Comparison of ENCODE assay signal across 28 mouse cellular contexts in the genomic region with DNA sequence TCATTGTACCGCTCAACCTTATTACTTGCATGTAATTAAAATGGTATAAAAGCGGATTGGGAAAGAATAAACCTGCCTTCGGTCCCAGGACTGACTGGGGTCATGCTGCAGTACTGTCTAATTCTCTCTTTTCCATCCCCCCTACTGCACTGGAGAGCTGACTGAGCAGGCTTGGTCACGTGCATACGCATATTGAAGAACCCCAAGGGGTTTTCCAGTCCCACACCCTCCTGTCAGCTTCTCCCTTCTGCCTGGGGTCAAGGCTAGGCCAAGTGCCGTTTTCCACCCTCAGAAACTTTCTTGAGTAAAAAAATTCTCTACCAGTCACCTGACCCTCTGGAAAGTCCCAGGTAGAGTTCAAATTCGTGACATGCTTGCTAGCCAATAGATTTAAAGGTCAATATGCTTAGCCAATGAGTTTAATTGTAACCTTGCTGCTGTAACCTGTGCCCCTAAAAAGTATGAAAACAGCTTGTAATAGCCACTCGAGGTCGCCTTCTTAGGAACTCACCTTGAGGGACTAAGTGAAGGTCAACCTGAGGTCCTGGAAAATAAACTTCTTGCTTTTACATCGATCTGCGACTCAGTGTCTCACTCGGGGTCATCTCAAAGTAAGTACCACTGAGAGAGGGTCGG. TPM values are rescaled to one million over a fixed set of nuclear protein-coding genes. Genes with fewer than 3 reads are reported as not detected.
DNase-seq lines count a peak whose midpoint lies in the region; ATAC-seq and TF ChIP-seq lines count a peak whose summit lies in the region.
"Had no signal": no experiment of that assay in that cellular context is flagged by ENCODE, and none has a peak within 500 bp of the region (broad histone marks: within the 10 kb centered on the region; RNA-seq: fewer than 3 reads in every experiment).

No protein-coding gene starts in this region.

- no peak for DNase-seq in kidney, postnatal 36 days
- DNase-seq in CD4-positive helper T cell, adult 2 months (ENCODE audit: low read depth, low spot score): peak; percentile 36
- no peak for DNase-seq in right cerebral cortex, postnatal 25 days
- no peak for DNase-seq in cerebellum, postnatal 36 days
- no peak for DNase-seq in lung, postnatal 36 days
- DNase-seq: cerebellum, adult 11-12 months; cerebellum, postnatal 10 days; gastrocnemius, postnatal 36 days; heart, postnatal 4 days; lung, adult 18-20 months; lung, postnatal 10 days; retina, postnatal 1 day; thymus, adult 2 months; thymus, postnatal 4 days had no signal

- TF ChIP-seq POLR2A in ES-Bruce4 (IDR thresholded peaks at IDR 0.05; ENCODE audit: insufficient read depth, low read length): no peak
- no peak for TF ChIP-seq POLR2A in bone marrow macrophage, adult 2 months (IDR thresholded peaks at IDR 0.05; ENCODE audit: borderline replicate concordance, low read depth, low read length)

- no peak overlapping the region for H3K4me2 ChIP-seq in kidney, embryonic 15.5 days
- H3K4me2 ChIP-seq: embryonic facial prominence, embryonic 12.5 days; forebrain, embryonic 12.5 days; heart, embryonic 15.5 days; hindbrain, embryonic 14.5 days; intestine, embryonic 15.5 days; limb, embryonic 13.5 days; liver, embryonic 12.5 days; midbrain, embryonic 12.5 days had no signal

- H3K9me3 ChIP-seq in kidney, embryonic 15.5 days (replicated peaks): no peaks in the 10 kb centered on the region
- H3K9me3 ChIP-seq in ES-Bruce4 (replicated peaks; ENCODE audit: control insufficient read depth, insufficient read depth, low read length, poor library complexity, severe bottlenecking): no peaks in the 10 kb centered on the region
- H3K9me3 ChIP-seq: embryonic facial prominence, embryonic 12.5 days; forebrain, embryonic 12.5 days; heart, embryonic 15.5 days; intestine, embryonic 15.5 days; limb, embryonic 13.5 days; liver, embryonic 12.5 days; midbrain, embryonic 12.5 days had no signal

- H3K36me3 ChIP-seq in kidney, embryonic 15.5 days: no peaks in the 10 kb centered on the region
- no peaks in the 10 kb centered on the region for H3K36me3 ChIP-seq in ES-Bruce4 (ENCODE audit: control insufficient read depth, insufficient read depth, low read length, poor library complexity, severe bottlenecking)
- H3K36me3 ChIP-seq: embryonic facial prominence, embryonic 12.5 days; forebrain, embryonic 12.5 days; heart, embryonic 15.5 days; intestine, embryonic 15.5 days; limb, embryonic 13.5 days; liver, embryonic 12.5 days; midbrain, embryonic 12.5 days had no signal

- H3K27me3 ChIP-seq in kidney, embryonic 15.5 days: no peaks in the 10 kb centered on the region; the same call in 1 of the 2 replicates
- H3K27me3 ChIP-seq in ES-Bruce4 (ENCODE audit: control insufficient read depth, insufficient read depth, low read length, poor library complexity, severe bottlenecking): no peaks in the 10 kb centered on the region
- H3K27me3 ChIP-seq: heart, embryonic 15.5 days; intestine, embryonic 15.5 days had no signal

- peaks cover 15% of the 10 kb centered on the region for H3K4me1 ChIP-seq in kidney, embryonic 15.5 days
- no peaks in the 10 kb centered on the region for H3K4me1 ChIP-seq in ES-Bruce4 (ENCODE audit: control insufficient read depth, insufficient read depth, low read length)
- peaks cover 31% of the 10 kb centered on the region for H3K4me1 ChIP-seq in bone marrow macrophage, adult 2 months (ENCODE audit: control insufficient read depth, insufficient read depth, low read length)
- H3K4me1 ChIP-seq: heart, embryonic 15.5 days; intestine, embryonic 15.5 days; limb, embryonic 13.5 days; liver, embryonic 12.5 days; midbrain, embryonic 12.5 days had no signal

- no peak for TF ChIP-seq CTCF in ES-Bruce4 (IDR thresholded peaks at IDR 0.05; ENCODE audit: low read depth, low read length)
- no peak for TF ChIP-seq CTCF in bone marrow macrophage, adult 2 months (IDR thresholded peaks at IDR 0.05; ENCODE audit: low read depth, low read length)

- 79% methylated on average over 13 of the region's 13 CpGs for WGBS in kidney, embryonic 15.5 days

- H3K4me3 ChIP-seq in kidney, embryonic 15.5 days (replicated peaks): no peak overlapping the region
- H3K4me3 ChIP-seq in ES-Bruce4 (ENCODE audit: low read depth, low read length): no peak overlapping the region
- H3K4me3 ChIP-seq in bone marrow macrophage, adult 2 months (ENCODE audit: insufficient read depth, low read length): no peak overlapping the region
- H3K4me3 ChIP-seq: embryonic facial prominence, embryonic 12.5 days; erythroblast, embryonic 14.5 days; forebrain, embryonic 12.5 days; heart, embryonic 15.5 days; intestine, embryonic 15.5 days; limb, embryonic 13.5 days; liver, embryonic 12.5 days; midbrain, embryonic 12.5 days had no signal

- TF ChIP-seq EP300 in ES-Bruce4 (IDR thresholded peaks at IDR 0.05; ENCODE audit: insufficient read depth, low read depth, low read length): peak; percentile 63

- no peak; the same call in 1 of the 2 replicates for ATAC-seq in kidney, embryonic 15.5 days (replicated peaks; ENCODE audit: low FRiP score)
- ATAC-seq: intestine, embryonic 15.5 days; liver, embryonic 12.5 days had no signal

- H3K27ac ChIP-seq in kidney, embryonic 15.5 days: peak overlapping the region; percentile 70
- no peak overlapping the region for H3K27ac ChIP-seq in ES-Bruce4 (ENCODE audit: insufficient read depth, low read length)
- H3K27ac ChIP-seq in bone marrow macrophage, adult 2 months (ENCODE audit: insufficient read depth, low read depth, low read length): peak overlapping the region; percentile 56
- H3K27ac ChIP-seq: embryonic facial prominence, embryonic 12.5 days; forebrain, embryonic 12.5 days; heart, embryonic 15.5 days; hindbrain, embryonic 14.5 days; intestine, embryonic 15.5 days; limb, embryonic 13.5 days; liver, embryonic 12.5 days; midbrain, embryonic 12.5 days had no signal

- H3K9ac ChIP-seq in kidney, embryonic 15.5 days: no peak overlapping the region
- H3K9ac ChIP-seq in ES-Bruce4 (ENCODE audit: low read depth, poor library complexity, severe bottlenecking): no peak overlapping the region
- H3K9ac ChIP-seq: embryonic facial prominence, embryonic 12.5 days; forebrain, embryonic 12.5 days; heart, embryonic 15.5 days; hindbrain, embryonic 14.5 days; intestine, embryonic 15.5 days; limb, embryonic 13.5 days; liver, embryonic 12.5 days; midbrain, embryonic 12.5 days had no signal

RNA-seq across cellular contexts. Expression of gene Pigz, which starts 7.0 kb away (rescaled TPM):
- polyA plus RNA-seq in kidney, embryonic 15.5 days (2015; fragmentation: Nextera tagmentation; extraction: Ambion mirVana): 0.62 and 0.86 TPM in 2 replicates
- polyA plus RNA-seq in ES-Bruce4 (2011; ENCODE audit: insufficient read depth, insufficient read length, low read depth, missing spikeins): not detected in 2 replicates
- 12.2 and 12.6 TPM in 2 replicates for polyA plus RNA-seq in bone marrow macrophage, adult 2 months (2012; ENCODE audit: insufficient read depth, insufficient read length, missing spikeins)

RNA-seq across cellular contexts. Expression of gene 0610012G03Rik, which starts 21.6 kb away (rescaled TPM):
- polyA plus RNA-seq in kidney, embryonic 15.5 days (2015; fragmentation: Nextera tagmentation; extraction: Ambion mirVana): 89.6 and 93.8 TPM in 2 replicates
- 15.6 and 17.7 TPM in 2 replicates for polyA plus RNA-seq in ES-Bruce4 (2011; ENCODE audit: insufficient read depth, insufficient read length, low read depth, missing spikeins)
- 49.1 and 52.0 TPM in 2 replicates for polyA plus RNA-seq in bone marrow macrophage, adult 2 months (2012; ENCODE audit: insufficient read depth, insufficient read length, missing spikeins)

RNA-seq across cellular contexts. Expression of gene Ncbp2, which starts 21.6 kb away (rescaled TPM):
- polyA plus RNA-seq in kidney, embryonic 15.5 days (2015; fragmentation: Nextera tagmentation; extraction: Ambion mirVana): 110 and 121 TPM in 2 replicates
- polyA plus RNA-seq in ES-Bruce4 (2011; ENCODE audit: insufficient read depth, insufficient read length, low read depth, missing spikeins): 84.8 and 90.2 TPM in 2 replicates
- 52.3 and 64.4 TPM in 2 replicates for polyA plus RNA-seq in bone marrow macrophage, adult 2 months (2012; ENCODE audit: insufficient read depth, insufficient read length, missing spikeins)

RNA-seq across cellular contexts. Expression of gene Meltf, which starts 48.1 kb away (rescaled TPM):
- 0.39 and 0.40 TPM in 2 replicates for polyA plus RNA-seq in kidney, embryonic 15.5 days (2015; fragmentation: Nextera tagmentation; extraction: Ambion mirVana)
- polyA plus RNA-seq in ES-Bruce4 (2011; ENCODE audit: insufficient read depth, insufficient read length, low read depth, missing spikeins): not detected in 2 replicates
- polyA plus RNA-seq in bone marrow macrophage, adult 2 months (2012; ENCODE audit: insufficient read depth, insufficient read length, missing spikeins): not detected in 2 replicates
- polyA plus RNA-seq: C2C12; erythroblast, embryonic 14.5 days; neural tube, embryonic 11.5 days had no signal
